In the genomic region with DNA sequence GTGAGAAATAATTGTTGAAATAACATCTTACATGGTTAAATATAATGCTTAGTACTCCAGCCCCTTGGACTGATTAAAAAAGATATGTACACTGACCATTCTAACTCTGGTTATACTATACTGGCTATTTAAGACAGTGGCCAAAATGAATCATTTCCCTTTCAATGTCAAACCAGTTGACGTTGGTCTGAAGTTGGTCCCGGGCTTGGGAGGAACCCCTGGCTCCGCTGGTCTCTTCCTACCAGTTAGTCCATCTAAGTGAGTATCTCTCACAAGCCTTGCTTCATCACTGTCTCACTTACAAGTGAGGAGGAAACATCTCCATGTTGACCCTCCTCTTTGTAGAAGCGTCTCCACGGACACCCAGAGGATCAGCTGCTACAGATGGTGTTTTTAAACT, we compare ENCODE assay signal across 23 mouse cellular contexts. TPM values are rescaled to one million over a fixed set of nuclear protein-coding genes. Genes with fewer than 3 reads are reported as not detected.
"Had no signal": no experiment of that assay in that cellular context is flagged by ENCODE, and none has a peak within 500 bp of the region (broad histone marks: within the 10 kb centered on the region; RNA-seq: fewer than 3 reads in every experiment).

No protein-coding gene starts in this region.

- H3K27me3 ChIP-seq: liver, embryonic 13.5 days; liver, embryonic 15.5 days; lung, embryonic 15.5 days; megakaryocyte, embryonic 14.5 days; midbrain, embryonic 13.5 days; midbrain, embryonic 15.5 days; neural tube, embryonic 13.5 days; neural tube, embryonic 15.5 days had no signal

- H3K4me1 ChIP-seq: lung, embryonic 15.5 days; midbrain, embryonic 13.5 days; midbrain, embryonic 15.5 days; neural tube, embryonic 13.5 days; neural tube, embryonic 15.5 days had no signal

- H3K4me3 ChIP-seq: liver, embryonic 13.5 days; liver, embryonic 15.5 days; lung, embryonic 15.5 days; megakaryocyte, embryonic 14.5 days; midbrain, embryonic 13.5 days; midbrain, embryonic 15.5 days; myocyte; neural tube, embryonic 13.5 days; neural tube, embryonic 15.5 days had no signal

- H3K27ac ChIP-seq: liver, embryonic 13.5 days; liver, embryonic 15.5 days; lung, embryonic 15.5 days; midbrain, embryonic 13.5 days; midbrain, embryonic 15.5 days; neural tube, embryonic 13.5 days; neural tube, embryonic 15.5 days had no signal

- DNase-seq: liver, embryonic 13.5 days; liver, postnatal 0 days; lung, adult 2 months; lung, postnatal 4 days; retina, postnatal 1 day; right cerebral cortex, postnatal 25 days; right cerebral cortex, postnatal 4 days; spleen, adult 18-20 months; thymus, adult 18-20 months; thymus, postnatal 14 days; thymus, postnatal 36 days had no signal

- H3K36me3 ChIP-seq: liver, embryonic 13.5 days; liver, embryonic 15.5 days; lung, embryonic 15.5 days; midbrain, embryonic 13.5 days; midbrain, embryonic 15.5 days; neural tube, embryonic 13.5 days; neural tube, embryonic 15.5 days had no signal

- H3K9me3 ChIP-seq: liver, embryonic 13.5 days; liver, embryonic 15.5 days; lung, embryonic 15.5 days; midbrain, embryonic 13.5 days; midbrain, embryonic 15.5 days; neural tube, embryonic 13.5 days; neural tube, embryonic 15.5 days had no signal

RNA-seq across cellular contexts. Expression of gene Lyz1, which starts 11.7 kb away (rescaled TPM):
- total RNA-seq: midbrain, postnatal 0 days had no signal
- polyA plus RNA-seq: liver, embryonic 13.5 days; midbrain, embryonic 11.5 days; midbrain, embryonic 13.5 days; midbrain, embryonic 15.5 days; midbrain, postnatal 0 days; myocyte; neural tube, embryonic 11.5 days; stomach, embryonic 14.5 days had no signal
